Mouse (Mus musculus) liver, adult 2 months (tissue): Measurements from ENCODE around the gene Gm34653. TPM values are rescaled to one million over a fixed set of nuclear protein-coding genes. Genes with fewer than 3 reads are reported as not detected.
"Not testable (repeated sequence)": the region's sequence is repeated elsewhere in the genome, so short reads cannot be mapped to it uniquely, and the experiment has no call there.

Experiments used
- DNase-seq: peaks from one replicate; pipeline ENCODE4 v3.0.0-alpha.2; 2011; ENCODE audit warnings: low read depth, low spot score; ENCODE audit errors: extremely low read depth
- H3K27ac ChIP-seq: fragments of 200-500 bp; replicated peaks from 2 replicates; pipeline ENCODE4 v1.5.1; 2012; ENCODE audit warnings: low read depth, mild to moderate bottlenecking, control low read depth, inconsistent platforms, low read length; ENCODE audit not compliant: insufficient read depth
- H3K27me3 ChIP-seq: fragments of 200-500 bp; 2 replicates; pipeline ENCODE4 v1.6.1; 2012; ENCODE audit warnings: mild to moderate bottlenecking, moderate library complexity, low read length, inconsistent platforms; ENCODE audit not compliant: control insufficient read depth, insufficient read depth
- H3K36me3 ChIP-seq: fragments of 200-500 bp; 2 replicates; pipeline ENCODE4 v1.6.1; 2012; ENCODE audit warnings: low read length, inconsistent platforms; ENCODE audit not compliant: control insufficient read depth, insufficient read depth
- H3K4me1 ChIP-seq: fragments of 200-500 bp; 2 replicates; pipeline ENCODE4 v1.6.1; 2011; ENCODE audit warnings: low read length; ENCODE audit not compliant: control insufficient read depth, insufficient read depth
- H3K4me3 ChIP-seq: fragments of 200-500 bp; 2 replicates; pipeline ENCODE4 v1.5.1; 2011; ENCODE audit warnings: low read depth, mild to moderate bottlenecking, control low read depth, low read length, moderate library complexity; ENCODE audit not compliant: insufficient read depth
- H3K79me2 ChIP-seq: fragments of 200-500 bp; 2 replicates; pipeline ENCODE4 v1.6.1; 2012; ENCODE audit warnings: inconsistent platforms, mild to moderate bottlenecking, low read length, moderate library complexity; ENCODE audit not compliant: control insufficient read depth, insufficient read depth
- H3K9ac ChIP-seq: fragments of 200-500 bp; 2 replicates; pipeline ENCODE4 v1.6.1; 2012; ENCODE audit warnings: low read depth, mild to moderate bottlenecking, control low read depth, inconsistent platforms, low read length
- CTCF ChIP-seq: fragments of 200-500 bp; IDR thresholded peaks from 2 replicates; pipeline ENCODE4 v1.5.1; 2011; ENCODE audit warnings: low read depth, low read length, control low read depth
- POLR2A ChIP-seq: fragments of 200-500 bp; IDR thresholded peaks from 2 replicates; pipeline ENCODE4 v1.6.1; 2011; ENCODE audit warnings: low read length, control low read depth; ENCODE audit not compliant: insufficient read depth; ENCODE audit errors: extremely low read depth
- WGBS: fragments of 180-500 bp; shearing (Covaris S2); methylation state at CpG from one replicate; pipeline ENCODE4 v1.1.7; 2018; 5-methylcytosine and 5-hydroxymethylcytosine counted together
- polyA plus RNA-seq: library from polyadenylated mRNA; depleted of rRNA; stranded (reverse); fragments of >200 nt; gene quantifications from 2 replicates; pipeline ENCODE4 v1.2.3, GENCODE M21; 2012; rRNA removed
- total RNA-seq: library from RNA; depleted of rRNA; stranded (reverse); fragments of >200 nt; gene quantifications from 2 replicates; pipeline ENCODE4 v1.2.3, GENCODE M21; 2014; rRNA removed

Gm34653 gene
- total RNA-seq (0.09 and 0.13 TPM in 2 replicates), polyA plus RNA-seq (not detected in 2 replicates)

DNA sequence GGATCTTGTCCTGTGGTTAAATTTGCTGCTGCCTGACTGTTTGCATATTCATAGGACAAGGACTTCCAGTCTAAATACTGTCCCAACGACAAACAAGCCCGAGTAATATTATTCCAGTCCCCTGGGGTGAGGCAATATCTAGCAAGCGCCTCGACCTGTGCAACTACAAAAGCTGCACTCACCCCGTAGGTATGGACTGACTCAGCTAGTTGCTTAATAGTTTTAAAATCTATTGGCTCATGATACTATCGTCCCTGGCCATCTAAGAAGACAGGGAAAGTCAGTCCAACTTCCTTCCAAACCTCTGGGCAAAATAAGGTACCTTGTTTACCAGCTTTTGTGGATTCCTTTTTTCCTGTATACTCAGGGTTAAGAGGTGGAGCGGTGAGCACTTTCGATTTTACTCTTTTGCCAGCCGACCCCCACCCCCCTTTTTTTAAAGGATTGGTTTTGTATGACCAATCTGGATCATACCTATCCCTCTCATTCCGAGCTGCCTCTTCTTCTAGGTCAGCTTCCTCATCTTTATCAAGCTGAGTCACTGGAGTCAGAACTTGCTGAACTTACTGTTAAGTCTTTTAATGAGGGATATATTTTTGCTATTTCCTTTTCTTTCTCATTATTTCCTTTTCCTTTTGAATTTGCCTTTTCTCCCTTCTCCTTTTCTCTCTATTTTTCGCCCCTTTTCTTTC, at the start of gene Gm34653:
Gene Gm34653, plus strand, starts transcription at position 242 of the 692 bp plus-strand sequence.
- not testable (repeated sequence) for H3K27ac ChIP-seq, H3K27me3 ChIP-seq, H3K4me3 ChIP-seq, H3K79me2 ChIP-seq, H3K4me1 ChIP-seq, H3K9ac ChIP-seq, H3K36me3 ChIP-seq
- peak; percentile 52 for DNase-seq
- 30% methylated on average over 11 of the region's 11 CpGs for WGBS

DNA sequence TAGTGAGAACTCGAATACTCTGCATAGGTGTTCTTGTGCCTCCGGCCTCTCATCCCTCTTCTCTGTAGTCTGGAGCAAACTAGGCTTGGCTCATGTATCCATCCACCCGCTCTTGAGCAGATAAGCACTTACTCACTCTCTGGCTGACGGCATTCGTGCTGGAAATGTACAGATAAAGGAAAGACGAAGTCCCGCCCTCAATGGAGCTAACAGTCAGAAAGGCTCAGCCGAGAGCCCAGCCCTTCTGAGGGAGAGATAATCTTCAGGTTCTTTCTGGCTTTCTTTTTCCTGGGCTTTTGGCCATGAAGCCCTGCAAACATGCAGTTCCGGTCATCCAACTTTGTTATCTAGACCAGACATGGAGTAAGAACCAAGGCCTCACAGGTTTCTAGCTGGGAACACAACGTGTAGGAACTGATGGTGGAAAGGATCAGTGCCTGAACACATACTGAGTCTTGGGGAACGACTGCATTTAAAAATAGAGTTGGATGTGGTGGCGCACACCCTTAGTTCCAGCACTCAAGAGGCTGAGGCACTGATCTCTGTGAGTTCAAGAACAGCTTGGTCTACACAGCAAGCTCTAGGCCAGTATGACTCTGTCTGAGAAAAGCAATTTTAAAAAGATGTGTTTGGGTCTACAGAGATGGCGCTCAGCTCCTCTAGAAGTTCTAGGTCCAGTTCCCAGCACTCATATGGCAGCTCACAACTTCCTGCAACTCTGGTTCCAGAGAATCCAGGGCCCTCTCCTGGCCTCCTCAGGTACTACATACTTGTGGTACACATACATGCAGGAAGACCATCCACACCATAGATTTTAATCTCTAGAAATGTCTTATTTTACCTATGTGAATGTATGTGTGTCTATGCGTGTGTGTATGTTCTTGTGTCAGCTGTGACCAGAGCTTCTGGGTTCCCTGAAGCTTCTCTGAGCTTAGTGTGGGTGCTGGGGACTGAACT, 49.5 kb upstream of the Gm34653 start:
- no peak overlapping the region for H3K9ac ChIP-seq
- no peak overlapping the region for H3K4me3 ChIP-seq
- H3K36me3 ChIP-seq: peaks cover 5% of the 10 kb centered on the region
- H3K4me1 ChIP-seq: no peaks in the 10 kb centered on the region; the same call in 1 of the 2 replicates
- H3K79me2 ChIP-seq: no peaks in the 10 kb centered on the region
- no peaks in the 10 kb centered on the region for H3K27me3 ChIP-seq
- TF ChIP-seq CTCF: no peak
- TF ChIP-seq POLR2A: no peak
- WGBS: 91% methylated on average over 14 of the region's 14 CpGs
- DNase-seq: no peak
- H3K27ac ChIP-seq: no peak overlapping the region

DNA sequence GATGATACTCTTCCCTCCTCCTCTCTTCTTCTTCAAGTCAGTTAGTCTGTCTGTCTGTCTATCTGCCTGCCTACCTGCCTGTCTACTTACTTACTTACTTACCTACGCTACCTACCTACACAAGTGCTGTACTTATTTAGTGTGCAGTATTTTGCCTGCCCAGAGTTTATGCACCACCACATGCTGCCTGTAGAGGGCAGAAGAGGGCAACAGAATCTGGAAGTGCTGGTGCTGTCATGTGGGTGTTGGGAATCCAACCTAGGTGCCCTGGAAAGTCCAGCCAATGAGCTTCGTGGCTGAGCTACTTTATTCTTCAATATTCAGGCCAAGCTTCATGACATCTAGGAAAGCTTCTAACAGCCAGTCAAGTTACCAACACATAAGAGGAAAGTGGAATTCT, 48.7 kb upstream of the Gm34653 start:
- no peak overlapping the region for H3K4me3 ChIP-seq
- TF ChIP-seq POLR2A (no peak), CTCF (peak; percentile 84)
- peaks cover 4% of the 10 kb centered on the region; the same call in 1 of the 2 replicates for H3K36me3 ChIP-seq
- no peak overlapping the region for H3K27ac ChIP-seq
- DNase-seq: peak; percentile 52
- no peaks in the 10 kb centered on the region for H3K79me2 ChIP-seq
- H3K4me1 ChIP-seq: no peaks in the 10 kb centered on the region; the same call in 1 of the 2 replicates
- no peak overlapping the region for H3K9ac ChIP-seq
- WGBS: 54% methylated on average over 2 of the region's 2 CpGs
- H3K27me3 ChIP-seq: no peaks in the 10 kb centered on the region

DNA sequence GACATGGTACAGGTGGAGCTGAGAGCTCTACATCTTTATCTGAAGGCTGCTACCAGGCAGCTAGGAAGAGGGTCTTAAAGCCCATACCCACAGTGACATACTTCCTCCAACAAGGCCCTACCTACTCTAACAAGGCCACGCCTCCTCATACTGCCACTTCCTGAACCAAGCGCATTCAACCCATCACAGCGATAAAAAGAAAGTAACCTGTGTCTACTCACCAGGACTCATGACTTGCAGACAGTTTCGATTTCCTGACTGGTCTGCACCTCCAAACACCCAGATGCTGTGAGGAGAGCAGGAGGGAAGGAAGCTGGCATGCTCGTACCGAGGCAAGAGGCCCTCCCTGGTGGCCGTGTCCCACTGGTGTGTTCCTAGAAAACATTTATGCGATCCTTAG, 42.5 kb upstream of the Gm34653 start:
- Histone ChIP-seq H3K36me3 (peaks cover 1% of the 10 kb centered on the region), H3K27ac (no peak overlapping the region), H3K4me3 (no peak overlapping the region), H3K4me1 (no peaks in the 10 kb centered on the region), H3K9ac (no peak overlapping the region), H3K27me3 (no peaks in the 10 kb centered on the region), H3K79me2 (no peaks in the 10 kb centered on the region)
- TF ChIP-seq CTCF (no peak), POLR2A (no peak)
- no peak for DNase-seq
- WGBS: 94% methylated on average over 8 of the region's 8 CpGs

DNA sequence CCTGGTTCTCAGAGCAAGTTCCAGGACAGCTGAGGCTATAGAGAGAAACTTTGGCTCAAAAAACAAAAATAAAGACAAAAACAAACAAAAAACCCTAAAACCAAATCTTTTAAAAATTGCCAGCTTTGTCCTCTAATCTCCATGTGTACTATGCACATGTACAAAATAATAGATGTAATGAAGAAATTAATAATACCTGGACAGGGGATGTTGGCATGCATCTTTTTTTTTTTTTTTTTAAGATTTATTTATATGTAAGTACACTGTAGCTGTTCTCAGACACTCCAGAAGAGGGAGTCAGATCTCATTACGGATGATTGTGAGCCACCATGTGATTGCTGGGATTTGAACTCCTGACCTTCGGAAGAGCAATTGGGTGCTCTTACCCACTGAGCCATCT, 40.3 kb upstream of the Gm34653 start:
- not testable (repeated sequence) for H3K27me3 ChIP-seq, H3K36me3 ChIP-seq, H3K4me3 ChIP-seq, H3K4me1 ChIP-seq, H3K79me2 ChIP-seq, H3K27ac ChIP-seq, DNase-seq, H3K9ac ChIP-seq
- WGBS: 89% methylated on average over 2 of the region's 2 CpGs

DNA sequence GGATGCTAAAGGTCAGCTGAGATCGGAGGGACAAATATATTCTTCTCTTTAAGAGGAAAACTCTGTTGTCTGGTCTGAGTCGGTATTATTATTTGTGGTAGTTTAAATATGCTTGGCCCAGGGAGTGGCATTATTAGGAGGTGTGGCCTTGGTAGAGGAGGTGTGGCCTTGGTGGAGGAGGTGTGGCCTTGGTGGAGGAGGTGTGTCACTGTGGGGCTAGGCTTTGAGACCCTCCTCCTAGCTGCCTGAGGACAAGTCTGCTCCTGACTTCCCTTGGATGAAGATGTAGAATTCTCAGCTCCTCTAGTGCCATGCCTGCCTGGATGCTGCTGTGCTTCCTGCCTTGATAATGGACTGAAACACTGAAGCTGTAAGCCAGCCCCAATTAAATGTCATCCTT, 38.3 kb upstream of the Gm34653 start:
- TF ChIP-seq POLR2A: no peak
- no peak for TF ChIP-seq CTCF
- Histone ChIP-seq H3K9ac (no peak overlapping the region), H3K36me3 (no peaks in the 10 kb centered on the region; the same call in 1 of the 2 replicates), H3K27ac (no peak overlapping the region), H3K4me3 (no peak overlapping the region), H3K27me3 (no peaks in the 10 kb centered on the region), H3K79me2 (no peaks in the 10 kb centered on the region; the same call in 1 of the 2 replicates), H3K4me1 (peaks cover 3% of the 10 kb centered on the region; the same call in 1 of the 2 replicates)
- 95% methylated on average over 2 of the region's 2 CpGs for WGBS
- no peak for DNase-seq
